Mouse (Mus musculus): ENCODE measurements at regions not wholly inside any gene's neighbourhood (a gene's known extent, or its start where the extent isn't known, plus 50 kb on each side); places are given as distances from the start of the nearest gene placed in this dataset.

DNA sequence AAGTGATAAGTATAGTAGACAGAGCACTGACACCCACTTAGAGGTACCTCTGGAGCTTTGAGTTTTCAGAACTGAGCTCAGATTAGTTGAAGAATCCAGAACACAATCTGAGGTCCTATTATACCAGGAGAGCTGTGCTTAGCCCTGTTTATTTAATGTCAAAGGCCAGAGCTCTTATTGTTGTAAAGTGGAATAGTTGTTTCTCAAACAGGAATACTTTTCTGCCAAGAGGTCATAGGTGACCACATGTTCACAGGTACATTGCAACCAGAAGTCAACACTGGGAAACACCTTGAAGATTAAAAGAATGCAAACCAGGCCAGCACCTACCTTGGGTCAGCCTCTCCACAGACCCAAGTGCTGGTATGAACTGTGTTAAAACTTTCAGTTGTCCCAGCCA, 291.9 kb upstream of the 4930412O13Rik start:
- DNase-seq (ENCODE audit: low read depth, low spot score), result no peak

DNA sequence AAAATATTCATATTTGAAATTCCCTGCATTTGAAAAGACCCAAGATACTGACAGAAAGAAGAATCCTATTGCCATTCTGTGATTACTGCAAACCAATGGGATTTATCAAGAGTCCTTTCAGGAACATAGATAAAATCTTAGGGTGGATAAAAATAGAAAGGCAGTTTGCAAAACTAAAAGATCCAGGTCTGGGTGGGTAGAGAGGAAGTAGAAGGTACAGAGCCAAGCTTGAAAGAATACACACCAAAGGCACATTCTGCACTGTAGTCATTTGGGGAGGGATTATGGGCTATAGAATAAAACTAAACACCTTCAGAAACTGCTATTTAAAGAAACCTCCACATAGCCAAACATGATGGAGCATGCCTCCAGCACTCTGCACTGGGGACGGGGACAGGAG, 288.5 kb upstream of the 4930412O13Rik start:
- no peak for DNase-seq (ENCODE audit: low read depth, low spot score)

DNA sequence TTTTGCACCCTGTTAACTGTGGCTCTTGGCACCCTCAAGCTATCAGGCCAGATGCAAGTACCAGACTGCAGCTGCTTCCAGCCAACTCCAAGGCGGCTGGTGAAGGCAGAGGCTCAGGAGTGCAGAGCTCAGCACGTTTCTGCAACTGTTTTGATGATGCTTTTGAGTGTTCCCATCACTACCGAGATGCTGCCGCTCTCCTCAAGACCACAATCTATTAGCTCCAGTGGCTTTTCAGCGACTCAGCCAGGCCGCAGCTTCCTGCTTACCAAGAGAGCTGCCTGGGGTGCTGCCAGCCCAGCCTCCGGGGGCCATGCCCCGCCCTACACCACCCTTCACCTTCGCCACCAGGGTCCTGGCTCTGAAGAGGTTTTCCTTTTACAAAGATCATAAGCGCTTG, 287.1 kb upstream of the 4930412O13Rik start:
- DNase-seq (ENCODE audit: low read depth, low spot score), result no peak

DNA sequence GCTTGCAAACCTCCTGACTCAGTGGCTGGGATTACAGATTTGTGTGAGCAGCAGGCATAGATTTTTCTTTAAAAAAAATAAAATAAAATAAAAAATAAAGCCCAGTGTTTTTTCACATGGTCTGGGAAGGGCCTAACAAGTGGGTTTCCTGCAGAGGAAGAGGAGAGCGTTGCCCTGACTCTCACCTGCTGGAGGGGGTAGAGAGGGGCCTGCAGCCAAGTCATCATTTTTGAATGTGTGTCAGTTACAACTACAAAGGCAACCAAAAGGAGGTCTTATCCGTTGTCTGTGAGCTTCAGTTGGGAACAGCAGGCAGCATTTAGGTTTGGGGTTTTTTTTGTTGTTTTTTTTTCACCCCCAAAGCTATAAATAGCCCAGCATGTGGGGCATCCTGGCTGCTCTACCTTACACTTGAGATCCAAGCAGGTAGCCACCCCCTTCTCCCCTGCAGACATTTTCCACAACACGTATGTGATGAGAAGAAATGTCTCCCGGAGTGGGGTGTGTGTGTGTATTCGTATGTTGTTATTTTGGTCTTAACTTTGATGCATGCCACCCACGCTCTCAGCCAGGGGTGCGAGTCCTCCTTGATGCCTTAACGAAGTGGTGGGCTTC, 285.7 kb upstream of the 4930412O13Rik start:
- DNase-seq (ENCODE audit: low read depth, low spot score), result no peak

DNA sequence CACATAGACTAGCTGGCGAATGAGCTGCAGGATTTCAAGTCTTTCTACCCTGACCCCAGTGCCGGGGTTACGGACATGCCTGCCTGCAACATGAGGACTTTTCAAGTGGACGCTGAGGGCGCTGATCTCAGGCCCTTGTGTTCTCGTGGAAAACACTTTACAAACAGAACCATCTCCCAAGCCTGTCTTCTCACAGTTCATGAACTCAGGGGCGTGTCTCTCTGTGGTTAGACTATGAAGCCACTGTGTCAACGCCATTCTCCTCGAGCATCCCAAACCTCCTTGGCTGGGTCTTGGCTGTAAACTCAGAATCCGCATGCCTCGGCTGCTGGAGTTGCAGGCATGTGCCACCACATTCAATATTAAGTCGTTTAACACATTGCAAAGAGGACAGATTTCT, 284.9 kb upstream of the 4930412O13Rik start:
- DNase-seq (ENCODE audit: low read depth, low spot score), result no peak

DNA sequence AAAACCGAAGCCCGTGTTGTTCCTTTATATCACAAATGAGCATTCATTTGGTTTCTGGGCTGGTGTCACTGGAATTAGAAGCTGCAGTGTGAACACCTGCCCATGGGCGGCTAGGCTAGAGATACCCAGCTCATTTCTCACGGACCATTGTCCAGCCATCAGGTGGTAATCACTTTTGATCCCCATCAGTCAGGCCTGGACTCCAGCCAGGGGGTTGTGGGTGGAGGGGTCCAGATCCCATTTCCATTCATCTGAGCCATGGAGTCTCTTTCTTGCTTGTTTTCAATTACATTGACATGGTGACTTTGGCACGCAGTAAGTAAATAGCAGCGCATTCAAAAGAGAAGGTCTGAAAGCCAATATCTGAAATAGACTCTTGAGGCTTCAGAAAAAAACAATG, 276.1 kb upstream of the 4930412O13Rik start:
- no peak for DNase-seq (ENCODE audit: low read depth, low spot score)

DNA sequence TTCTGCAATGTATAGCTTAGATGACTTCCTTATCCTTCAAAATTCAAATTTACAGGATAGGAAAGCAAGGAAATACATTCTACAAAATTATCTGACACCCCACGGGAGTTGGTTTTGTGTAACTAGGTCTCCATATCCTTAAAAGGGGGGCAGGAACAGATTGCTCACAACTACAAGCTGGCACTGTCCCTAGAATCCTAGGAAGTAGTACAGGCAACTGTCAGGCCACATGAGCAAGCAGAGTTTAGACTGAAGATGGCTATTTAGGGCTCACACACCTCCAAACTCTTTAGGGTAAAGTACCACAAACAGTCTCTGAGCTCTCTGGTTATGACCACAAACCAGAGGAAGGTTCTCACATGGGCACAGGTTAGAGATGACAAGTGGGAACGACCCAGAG, 273.5 kb upstream of the 4930412O13Rik start:
- DNase-seq (ENCODE audit: low read depth, low spot score), result no peak

DNA sequence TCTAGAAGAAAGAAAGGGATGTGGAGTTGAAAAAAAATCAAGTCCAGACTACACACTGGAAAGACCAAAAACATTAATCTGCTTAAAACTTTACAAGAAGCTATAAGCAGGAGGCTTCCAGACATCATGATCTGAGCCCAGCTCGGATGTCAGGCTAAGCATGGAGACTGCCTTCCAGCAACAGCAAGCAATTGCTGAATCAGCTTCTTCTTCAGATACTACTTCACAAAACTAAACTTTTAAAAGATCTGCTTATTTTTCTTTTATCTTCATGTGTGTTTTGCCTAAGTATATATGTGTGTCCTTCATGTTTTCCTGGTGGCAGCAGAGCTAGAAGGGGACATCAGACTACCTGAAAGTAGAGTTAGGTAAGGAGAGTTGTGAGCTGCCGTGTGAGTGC, 266.6 kb upstream of the 4930412O13Rik start:
- no peak for DNase-seq (ENCODE audit: low read depth, low spot score)

DNA sequence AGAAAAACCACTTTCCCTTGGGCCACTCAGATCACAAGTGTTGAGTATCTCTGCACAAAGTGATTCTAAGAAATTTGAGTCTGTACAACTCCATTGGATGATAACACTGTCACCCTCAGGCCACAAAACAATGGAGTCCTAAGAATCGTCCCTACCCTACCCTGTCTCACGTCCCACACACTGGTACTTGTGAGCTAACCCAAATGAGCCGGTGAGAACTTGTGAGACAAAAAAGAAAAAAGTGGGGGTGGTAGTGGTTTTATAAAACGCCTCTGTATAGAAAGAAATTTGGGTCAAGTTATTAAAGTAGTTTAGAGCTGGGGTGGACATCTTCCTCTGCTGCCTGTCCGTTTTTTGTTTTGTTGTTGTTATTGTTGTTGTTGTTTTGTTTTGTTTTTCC, 264.8 kb upstream of the 4930412O13Rik start:
- no peak for DNase-seq (ENCODE audit: low read depth, low spot score)

DNA sequence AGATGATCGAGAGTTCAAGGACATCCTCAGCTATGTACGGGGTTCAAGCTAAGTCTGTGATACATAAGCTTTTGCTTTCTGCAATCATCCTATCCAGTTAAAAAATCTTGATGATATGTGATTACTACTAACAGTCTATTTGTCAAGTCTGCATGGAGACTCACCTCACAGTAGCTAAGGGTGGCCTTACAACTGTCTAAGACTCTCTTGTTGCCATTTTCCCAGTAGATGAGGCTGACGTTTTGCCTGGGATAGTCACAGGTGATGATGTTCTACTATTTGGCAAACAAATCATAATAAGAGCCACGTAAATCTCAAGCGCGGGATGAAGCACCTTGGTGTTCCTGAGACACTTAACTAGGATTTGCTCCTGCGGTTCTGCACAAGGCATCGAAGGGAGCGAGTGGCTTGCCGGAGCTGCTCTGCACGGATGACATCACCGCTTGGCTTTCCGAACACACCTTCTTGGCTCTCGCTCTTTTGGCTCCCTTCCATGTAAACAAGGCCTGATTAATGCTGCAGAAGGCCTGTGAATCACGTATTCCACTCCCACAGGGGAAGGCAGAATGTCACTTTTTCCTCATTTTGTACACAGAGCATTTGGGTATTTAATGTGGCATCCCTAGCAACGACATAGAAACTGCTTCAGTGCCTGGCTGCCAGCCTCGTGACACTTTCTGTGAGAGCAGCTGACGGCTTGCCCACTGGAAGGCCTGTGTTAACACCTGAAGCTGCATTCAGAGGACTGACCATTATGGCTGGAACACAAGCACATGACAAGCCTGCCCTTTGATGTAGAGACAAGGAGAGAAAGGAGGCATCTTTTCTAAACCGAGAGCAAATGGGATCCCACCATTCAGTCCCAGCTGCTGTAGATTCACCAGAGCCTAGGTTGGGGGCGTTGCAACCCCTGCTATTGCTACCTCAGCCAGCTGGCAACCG, 260.5 kb upstream of the 4930412O13Rik start:
- DNase-seq (ENCODE audit: low read depth, low spot score), result no peak

DNA sequence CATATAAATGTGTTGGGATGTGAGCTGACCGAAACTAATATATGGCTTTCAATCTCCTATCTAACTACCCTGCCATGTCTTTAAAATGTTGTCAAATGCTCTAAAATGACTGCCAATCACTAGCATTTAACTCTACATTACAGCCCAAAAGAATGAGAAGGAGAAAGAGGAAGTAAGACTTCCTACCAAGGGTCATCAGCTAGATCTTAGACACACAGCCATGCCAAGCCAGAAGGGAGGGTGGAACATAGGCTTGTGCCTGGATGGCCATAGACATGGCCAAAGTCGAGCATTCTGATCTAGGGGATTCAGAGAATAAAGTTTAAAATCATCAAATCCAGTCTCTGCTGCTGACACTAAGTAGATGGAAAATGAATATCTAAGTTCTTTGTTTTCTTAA, 257.4 kb upstream of the 4930412O13Rik start:
- DNase-seq (ENCODE audit: low read depth, low spot score), result no peak

DNA sequence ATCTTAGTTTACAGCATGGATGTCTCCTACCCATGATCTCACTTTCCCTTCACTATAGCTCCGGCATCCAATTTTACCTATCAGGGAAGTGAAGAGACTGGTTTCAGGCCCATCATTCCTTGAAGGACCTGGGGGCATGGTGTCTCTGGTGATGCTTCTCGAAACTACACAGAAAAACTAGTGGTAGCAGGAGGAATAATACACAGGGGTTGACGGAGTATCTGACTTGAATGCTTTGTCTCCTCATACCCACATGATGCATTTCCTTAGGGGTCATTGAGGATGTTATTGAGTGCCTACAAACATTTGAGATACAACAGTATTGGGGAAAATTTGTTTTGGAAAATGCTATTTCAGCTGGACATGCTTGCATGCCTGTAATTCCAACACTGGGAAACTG, 253.0 kb upstream of the 4930412O13Rik start:
- no peak for DNase-seq (ENCODE audit: low read depth, low spot score)

DNA sequence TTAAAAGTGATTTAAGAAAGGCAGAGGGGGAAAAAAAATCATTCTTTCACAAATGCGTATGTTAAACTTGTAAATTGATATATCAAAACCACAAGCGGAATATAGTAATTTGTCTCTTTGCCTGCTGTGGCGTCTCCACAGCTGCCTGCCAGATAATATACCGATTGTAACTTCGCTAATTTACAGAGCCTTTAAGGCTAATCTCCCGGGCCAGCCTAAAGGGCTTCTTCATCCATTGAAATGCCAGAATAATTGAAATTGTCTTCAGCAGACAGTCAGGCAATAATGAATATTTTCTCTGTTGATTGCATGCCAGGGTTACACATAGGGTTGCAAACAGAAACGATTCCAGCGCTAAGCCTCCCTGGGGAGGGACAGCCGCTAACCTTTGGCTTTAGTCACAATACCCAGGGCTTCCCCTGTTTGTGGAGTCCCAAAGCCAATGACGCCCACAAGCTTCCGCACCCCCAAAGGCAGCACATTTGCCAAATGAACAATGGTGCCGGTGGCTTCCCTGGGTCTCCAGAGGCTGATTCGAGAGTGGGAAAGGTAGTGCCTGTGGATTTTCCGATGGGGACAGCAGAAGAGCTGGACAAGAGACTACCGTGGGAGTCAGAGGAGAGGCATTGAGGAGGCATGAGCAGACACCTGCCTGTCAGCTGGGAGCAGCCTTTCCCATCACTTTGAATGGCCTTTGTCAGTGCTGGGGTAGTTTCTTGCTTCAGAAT, 248.2 kb upstream of the 4930412O13Rik start:
- DNase-seq (ENCODE audit: low read depth, low spot score), result no peak

DNA sequence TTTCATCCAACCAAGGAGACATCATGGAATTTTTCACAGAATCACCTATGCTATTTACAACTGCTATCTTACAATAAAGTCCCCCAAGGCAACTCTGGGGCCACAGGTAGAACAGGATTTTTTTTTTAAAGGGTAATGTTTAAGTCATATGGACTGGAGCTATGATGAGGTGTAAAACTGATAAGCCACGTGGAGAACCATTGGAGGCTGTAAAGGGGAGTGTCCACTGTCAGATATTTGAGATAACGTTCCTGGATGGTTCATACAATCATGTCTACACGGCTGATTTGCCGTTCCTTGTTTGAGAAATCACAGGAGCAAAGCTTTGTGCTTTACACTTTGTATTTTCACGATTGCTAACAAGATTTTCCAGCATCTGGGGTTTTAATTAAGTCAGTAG, 241.8 kb upstream of the 4930412O13Rik start:
- no peak for DNase-seq (ENCODE audit: low read depth, low spot score)

DNA sequence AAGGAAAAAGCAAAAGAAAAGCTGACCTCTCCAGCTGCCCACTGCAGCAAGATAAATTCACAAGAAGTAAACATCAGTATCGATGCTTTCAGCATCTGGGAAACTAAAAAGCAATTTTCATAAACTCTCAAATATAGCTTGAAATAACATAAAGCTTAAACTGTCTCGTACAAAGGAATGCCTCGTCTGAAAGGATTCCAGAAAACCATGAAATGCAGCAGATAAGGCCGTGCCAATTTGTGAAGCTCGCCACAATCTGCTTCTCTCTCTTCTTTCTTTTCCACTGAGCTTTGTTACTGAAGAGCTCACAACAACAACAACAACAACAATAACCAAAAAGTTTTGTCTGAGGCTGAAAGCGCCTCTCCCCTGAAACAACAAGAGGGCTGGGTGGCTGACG, 239.4 kb upstream of the 4930412O13Rik start:
- no peak for DNase-seq (ENCODE audit: low read depth, low spot score)

DNA sequence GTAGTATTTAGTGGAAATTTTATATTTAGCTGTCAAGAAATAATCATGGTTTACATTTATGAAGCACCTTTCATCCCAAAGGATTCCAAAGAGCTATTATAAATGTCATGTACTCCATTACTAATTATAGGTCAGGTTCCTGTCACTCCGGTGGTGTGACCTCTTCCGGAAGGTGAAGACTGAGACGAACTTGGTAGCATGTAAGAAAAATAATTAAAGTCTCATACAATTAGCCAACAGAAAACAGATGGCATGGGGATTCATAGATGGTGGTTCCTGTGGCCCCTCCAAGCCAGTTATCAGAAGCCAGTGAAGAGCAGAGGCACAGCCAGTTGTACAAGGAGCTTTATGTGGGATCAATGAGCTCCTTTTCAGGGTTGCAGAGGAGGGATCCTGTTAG, 238.6 kb upstream of the 4930412O13Rik start:
- no peak for DNase-seq (ENCODE audit: low read depth, low spot score)

DNA sequence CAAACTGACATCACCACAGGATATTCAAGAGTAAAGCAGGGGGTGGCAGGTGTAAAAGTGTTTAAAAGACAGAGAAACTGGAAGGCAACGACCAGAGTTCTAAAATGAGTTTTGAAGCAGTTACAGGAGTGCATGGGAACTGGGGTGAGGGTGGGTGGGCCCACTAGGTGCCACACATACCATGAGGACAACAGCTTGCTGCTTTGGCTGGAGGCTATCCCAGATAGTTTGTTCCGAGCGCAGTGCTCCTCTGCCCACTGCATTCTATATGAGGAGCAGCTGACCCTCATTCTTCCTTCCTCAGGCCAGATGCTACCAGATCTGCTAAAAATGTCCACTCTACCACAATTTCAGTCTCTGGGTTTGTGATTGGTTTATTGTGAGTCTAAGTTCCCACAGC, 234.6 kb upstream of the 4930412O13Rik start:
- no peak for DNase-seq (ENCODE audit: low read depth, low spot score)

DNA sequence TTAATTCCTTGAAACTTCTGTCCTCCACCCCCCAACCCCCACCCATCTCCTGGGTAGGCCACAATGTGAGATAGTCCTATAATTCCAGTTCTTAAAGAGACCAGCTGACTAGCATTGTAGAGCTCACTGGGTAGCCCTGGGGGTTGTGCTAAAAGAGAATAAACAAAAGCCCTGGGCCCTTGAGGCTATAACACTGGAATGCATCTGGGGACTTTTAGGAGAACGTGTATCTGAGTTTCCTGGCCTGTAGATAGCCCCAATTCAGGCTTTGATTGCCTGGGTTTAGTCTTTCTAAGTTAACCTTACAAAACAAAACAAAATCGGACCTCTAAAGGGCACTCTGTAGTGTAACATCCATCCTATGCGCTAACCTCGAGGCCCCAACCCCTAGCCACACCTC, 234.1 kb upstream of the 4930412O13Rik start:
- DNase-seq (ENCODE audit: low read depth, low spot score), result peak; percentile 37

DNA sequence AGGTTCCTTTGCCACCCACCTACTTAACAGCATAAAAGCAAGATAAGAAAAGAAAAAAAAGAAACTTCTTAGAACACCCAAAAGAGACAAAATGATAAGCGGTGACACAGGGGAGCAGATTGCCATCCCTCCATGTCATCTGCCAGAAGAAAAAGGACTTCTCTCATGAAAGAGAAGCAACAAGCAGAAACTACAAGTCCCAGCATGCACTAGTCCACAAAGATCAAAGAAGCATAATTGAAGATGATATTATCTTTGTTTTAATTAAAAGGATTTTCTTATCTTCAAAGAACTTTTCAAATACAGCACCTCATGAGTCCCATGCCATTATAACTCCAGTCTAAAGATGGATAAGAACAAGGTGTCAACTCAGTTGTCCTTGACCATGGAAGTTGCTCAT, 231.0 kb upstream of the 4930412O13Rik start:
- DNase-seq (ENCODE audit: low read depth, low spot score), result no peak

DNA sequence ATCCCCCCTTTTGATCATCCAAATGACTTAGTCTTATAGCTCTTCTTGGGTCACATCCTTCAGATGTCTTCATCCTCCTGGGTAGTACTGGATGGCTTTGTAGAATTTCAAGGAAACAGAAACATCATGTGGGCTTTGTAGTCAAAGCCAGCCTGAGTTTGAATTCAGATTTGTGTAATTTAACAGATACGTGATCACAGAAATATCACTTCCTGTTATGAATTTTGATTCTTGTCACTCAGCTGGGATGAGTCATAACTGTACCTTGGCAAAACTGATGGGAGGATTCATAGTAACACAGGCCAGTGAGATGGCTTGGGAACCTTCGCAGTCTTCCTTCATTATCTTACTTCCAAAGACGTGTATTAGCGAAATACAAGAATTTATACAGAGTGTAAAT, 222.2 kb upstream of the 4930412O13Rik start:
- no peak for DNase-seq (ENCODE audit: low read depth, low spot score)

DNA sequence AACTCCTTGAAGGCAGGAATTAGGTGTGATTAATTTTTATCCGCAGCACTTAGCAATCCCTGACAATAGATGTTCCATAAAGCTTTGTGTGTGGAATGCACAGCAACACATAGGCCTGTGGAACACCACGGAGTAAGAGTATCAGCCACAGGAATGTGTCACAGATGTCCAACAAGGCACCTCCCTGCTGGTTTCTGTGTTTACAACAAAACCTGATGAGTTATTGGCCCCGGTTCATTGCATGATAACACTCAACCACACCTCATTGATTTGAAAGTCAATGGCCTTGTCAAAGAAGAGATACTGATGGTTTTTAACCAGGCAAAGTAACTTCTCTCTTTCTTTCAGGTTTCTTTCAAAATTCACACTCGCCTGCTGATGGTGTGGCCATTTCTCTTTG, 211.4 kb upstream of the 4930412O13Rik start:
- peak; percentile 23 for DNase-seq (ENCODE audit: low read depth, low spot score)

DNA sequence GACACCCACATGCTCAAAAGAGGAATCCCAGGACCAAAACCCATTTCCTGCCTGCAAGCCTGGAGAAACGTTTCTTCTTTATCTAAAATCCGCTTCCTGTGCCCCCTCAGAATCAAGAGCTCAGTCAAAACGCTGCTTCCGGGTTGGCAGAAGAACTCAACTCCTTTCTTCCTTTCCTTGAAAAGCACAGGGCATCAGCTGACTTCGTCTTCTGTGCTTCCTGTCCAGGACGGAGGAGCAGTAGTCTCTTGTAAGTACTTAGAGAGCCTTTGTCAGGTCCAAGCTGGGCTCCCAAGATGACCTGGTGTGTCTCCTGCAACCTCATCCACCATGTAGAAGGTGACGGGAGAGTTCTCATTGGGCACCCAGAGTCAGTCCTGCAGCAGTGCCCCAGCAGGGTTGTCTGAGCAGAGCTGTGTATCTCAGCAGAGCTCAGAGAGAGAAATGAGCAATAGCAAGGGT, 199.3 kb upstream of the 4930412O13Rik start:
- DNase-seq (ENCODE audit: low read depth, low spot score), result no peak

Data from ES-CJ7 (cell line).